Mouse (Mus musculus) liver, embryonic 13.5 days (tissue): ENCODE data around the gene Dmc1. TPM values are rescaled to one million over a fixed set of nuclear protein-coding genes. Genes with fewer than 3 reads are reported as not detected.

Experiments used
- microRNA-seq: library from miRNA; unstranded; fragments of <30 nt; microRNA quantifications from one replicate; pipeline ENCODE4, GENCODE M21; 2016
- polyA plus RNA-seq: library from polyadenylated mRNA; unstranded; fragments of >200 nt; fragmentation: Nextera tagmentation; extraction: Ambion mirVana; gene quantifications from 2 replicates; pipeline ENCODE4 v1.2.1, GENCODE M21; 2015

Gene Dmc1
- polyA plus RNA-seq, 1 experiment from 2014 or later: 0.40 TPM

Small RNA genes lying within 50 kb of the gene (microRNA-seq; reads per million reads assigned to microRNA genes)
- not detected for gene Gm27903

Other genes with a start within 250 kb of the Dmc1 start
- 8.7 and 12.1 TPM in 2 replicates for gene Tmem184b, start 201.5 kb downstream of the Dmc1 start, polyA plus RNA-seq
- 10.4 and 11.4 TPM in 2 replicates for gene Csnk1e, start 149.5 kb downstream of the Dmc1 start, polyA plus RNA-seq
- gene Kcnj4, start 99.9 kb downstream of the Dmc1 start, polyA plus RNA-seq: not detected in 2 replicates
- 6.2 and 6.4 TPM in 2 replicates for gene Kdelr3, start 88.7 kb downstream of the Dmc1 start, polyA plus RNA-seq
- 12.1 and 12.6 TPM in 2 replicates for gene Ddx17, start 58.4 kb downstream of the Dmc1 start, polyA plus RNA-seq
- gene Fam227a, start 53.8 kb upstream of the Dmc1 start, polyA plus RNA-seq: 0.12 and 0.39 TPM in 2 replicates
- gene Cby1, start 54.1 kb upstream of the Dmc1 start, polyA plus RNA-seq: 18.6 and 19.3 TPM in 2 replicates
- gene Tomm22, start 65.8 kb upstream of the Dmc1 start, polyA plus RNA-seq: 199 and 225 TPM in 2 replicates
- 20.0 and 21.6 TPM in 2 replicates for gene Josd1, start 82.8 kb upstream of the Dmc1 start, polyA plus RNA-seq
- 32.6 and 36.9 TPM in 2 replicates for gene Gtpbp1, start 85.7 kb upstream of the Dmc1 start, polyA plus RNA-seq
- gene Sun2, start 137.4 kb upstream of the Dmc1 start, polyA plus RNA-seq: 1.3 and 1.5 TPM in 2 replicates
- gene Dnal4, start 172.7 kb upstream of the Dmc1 start, polyA plus RNA-seq: 9.1 and 10.5 TPM in 2 replicates
- gene Nptxr, start 199.7 kb upstream of the Dmc1 start, polyA plus RNA-seq: 0.12 and 0.13 TPM in 2 replicates
- not detected in 2 replicates for gene Npcd, start 229.1 kb upstream of the Dmc1 start, polyA plus RNA-seq
- gene Cbx6, start 229.6 kb upstream of the Dmc1 start, polyA plus RNA-seq: 9.7 and 10.2 TPM in 2 replicates